Mouse (Mus musculus) telencephalon, adult 2 months (tissue): ENCODE measurements around the gene Rngtt.
"Not testable (repeated sequence)": the region's sequence is repeated elsewhere in the genome, so short reads cannot be mapped to it uniquely, and the experiment has no call there.

Source experiments
- DNase-seq: peaks from one replicate; pipeline ENCODE4 v3.0.0-alpha.2; 2011; ENCODE audit warnings: low read depth, low spot score

Rngtt gene

GRCm38 (mm10) chr4:33310840-33311437, 828 bp downstream of the Rngtt start:
- no peak for DNase-seq

GRCm38 (mm10) chr4:33314150-33314549, 4.0 kb downstream of the Rngtt start:
- not testable (repeated sequence) for DNase-seq

- DNase-seq, result no peak
Measured at GRCm38 (mm10) chr4:33315840-33316239, 5.7 kb downstream of the Rngtt start.

GRCm38 (mm10) chr4:33331147-33331546, 21.0 kb downstream of the Rngtt start:
- no peak for DNase-seq

- no peak for DNase-seq
Measured at GRCm38 (mm10) chr4:33332956-33333455, 22.9 kb downstream of the Rngtt start.

GRCm38 (mm10) chr4:33337999-33338398, 27.9 kb downstream of the Rngtt start:
- peak; percentile 12 for DNase-seq

- DNase-seq, result no peak
Measured at GRCm38 (mm10) chr4:33342877-33343731, 33.0 kb downstream of the Rngtt start.

GRCm38 (mm10) chr4:33343732-33344057, 33.6 kb downstream of the Rngtt start:
- DNase-seq, result no peak

GRCm38 (mm10) chr4:33363451-33363850, 53.3 kb downstream of the Rngtt start:
- no peak for DNase-seq

GRCm38 (mm10) chr4:33374916-33375315, 64.8 kb downstream of the Rngtt start:
- DNase-seq, result no peak

- no peak for DNase-seq
Measured at GRCm38 (mm10) chr4:33377642-33378041, 67.5 kb downstream of the Rngtt start.

GRCm38 (mm10) chr4:33378894-33379293, 68.8 kb downstream of the Rngtt start:
- DNase-seq, result no peak

GRCm38 (mm10) chr4:33388899-33389298, 78.8 kb downstream of the Rngtt start:
- DNase-seq, result no peak

- DNase-seq, result peak; percentile 69
Measured at GRCm38 (mm10) chr4:33390660-33391059, 80.5 kb downstream of the Rngtt start.

GRCm38 (mm10) chr4:33393437-33393836, 83.3 kb downstream of the Rngtt start:
- DNase-seq, result peak; percentile 40

GRCm38 (mm10) chr4:33396222-33397176, 86.4 kb downstream of the Rngtt start:
- peak; percentile 47 for DNase-seq

- no peak for DNase-seq
Measured at GRCm38 (mm10) chr4:33405723-33406293, 95.7 kb downstream of the Rngtt start.

- DNase-seq, result no peak
Measured at GRCm38 (mm10) chr4:33413791-33414190, 103.7 kb downstream of the Rngtt start.

- no peak for DNase-seq
Measured at GRCm38 (mm10) chr4:33414781-33415180, 104.7 kb downstream of the Rngtt start.

GRCm38 (mm10) chr4:33417391-33417790, 107.3 kb downstream of the Rngtt start:
- DNase-seq, result no peak

- DNase-seq, result no peak
Measured at GRCm38 (mm10) chr4:33419644-33420043, 109.5 kb downstream of the Rngtt start.
